Mouse (Mus musculus): ENCODE results near the gene Slc29a1. TPM values are rescaled to one million over a fixed set of nuclear protein-coding genes. Genes with fewer than 3 reads are reported as not detected.
"Not testable (repeated sequence)": the region's sequence is repeated elsewhere in the genome, so short reads cannot be mapped to it uniquely, and the experiment has no call there.

Gene Slc29a1
- total RNA-seq (2018; cell fraction: chromatin; rRNA removed) = 100 to 1,000 TPM in 1 of 26 experiments, 10 to 100 TPM in 25; 14.6 to 121 (median 42.6) TPM
- 10 to 100 TPM; 33.8 to 79.3 (median 46.1) TPM for total RNA-seq (2018; cell fraction: cytosol; rRNA removed)
- 100 to 1,000 TPM in 2 of 26 experiments, 10 to 100 TPM in 24; 34.5 to 101 (median 54.4) TPM for total RNA-seq (2018; cell fraction: nucleus; rRNA removed)
- polyA plus RNA-seq (2018) = 69.7 to 95.8 TPM (median 74.1 TPM) in 3 replicates

GRCm38 (mm10) chr17:45599446-45600242, at the start of gene Slc29a1:
Gene Slc29a1 (minus strand): TSS chr17:45599606.
- 0 out of 2 replicates have a peak within 1 kb of the TSS, but pooled peaks have one; percentile 27 for H3K27ac ChIP-seq

DNA sequence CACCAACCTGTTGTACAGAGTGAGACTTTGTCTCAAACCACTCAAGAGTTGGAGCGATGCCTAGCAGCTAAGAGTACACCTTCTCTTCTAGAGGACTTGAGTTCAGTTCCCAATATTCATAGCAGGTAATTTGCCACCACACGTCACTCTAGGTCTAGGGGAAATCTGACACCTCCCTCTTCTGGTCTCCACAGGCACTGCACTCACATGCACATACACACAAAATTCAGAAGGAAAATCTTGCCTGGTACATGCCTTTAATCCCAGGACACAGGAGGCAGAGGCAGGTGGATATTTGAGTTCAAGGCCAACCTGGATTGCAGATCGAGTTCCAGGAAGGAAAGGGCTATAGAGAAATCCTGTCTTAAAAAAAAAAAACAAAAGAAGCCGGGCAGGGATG, 44.8 kb upstream of the Slc29a1 start:
- no peak overlapping the region for H3K4me3 ChIP-seq (ENCODE audit: inconsistent target)
- no peaks in the 10 kb centered on the region for H3K36me3 ChIP-seq (ENCODE audit: inconsistent target)
- no peaks in the 10 kb centered on the region for H3K79me2 ChIP-seq (ENCODE audit: inconsistent target)
- whole genome bisulfite sequencing (ENCODE audit: missing documents) = 94% methylated on average over 2 of the region's 4 CpGs
- no peak overlapping the region for H3K27ac ChIP-seq

More at GRCm38 (mm10) chr17:45599446-45600242, at the start of gene Slc29a1:
- Histone ChIP-seq H3K79me2 (ENCODE audit: inconsistent target) (no peaks in the 10 kb centered on the region; the same call in 1 of the 2 replicates), H3K4me3 (ENCODE audit: inconsistent target) (no peak within 1 kb of the TSS; the same call in 1 of the 2 replicates), H3K36me3 (ENCODE audit: inconsistent target) (no peaks in the 10 kb centered on the region)
- WGBS (ENCODE audit: missing documents) = 35% methylated on average over 32 of the region's 32 CpGs

DNA sequence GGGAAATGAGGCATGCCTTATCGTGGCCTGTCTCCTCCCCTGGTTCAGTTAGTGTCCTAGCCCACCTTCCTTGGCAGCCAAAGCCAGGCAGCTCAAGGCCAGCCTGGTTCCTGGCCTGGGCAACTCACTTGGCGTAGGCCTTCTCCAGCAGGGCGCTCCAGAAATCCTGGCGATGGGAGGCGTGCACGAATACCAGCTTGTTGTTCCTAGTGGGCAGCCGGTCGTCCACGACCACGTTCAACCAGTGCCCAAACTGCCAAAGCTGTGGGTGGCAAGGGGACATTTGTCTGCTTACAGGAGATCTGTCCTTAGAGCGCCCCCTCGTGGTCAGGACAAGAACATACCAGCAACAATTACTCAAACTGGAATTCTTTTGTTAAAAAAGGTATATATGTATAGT, 43.3 kb upstream of the Slc29a1 start:
- WGBS (ENCODE audit: missing documents) = 14% methylated on average over 11 of the region's 12 CpGs
- no peak overlapping the region for H3K27ac ChIP-seq
- H3K4me3 ChIP-seq (ENCODE audit: inconsistent target) = no peak overlapping the region
- H3K79me2 ChIP-seq (ENCODE audit: inconsistent target) = no peaks in the 10 kb centered on the region
- no peaks in the 10 kb centered on the region for H3K36me3 ChIP-seq (ENCODE audit: inconsistent target)

GRCm38 (mm10) chr17:45641981-45642380, 42.6 kb upstream of the Slc29a1 start:
- no peak overlapping the region for H3K27ac ChIP-seq
- H3K79me2 ChIP-seq (ENCODE audit: inconsistent target) = no peaks in the 10 kb centered on the region
- H3K4me3 ChIP-seq (ENCODE audit: inconsistent target) = no peak overlapping the region
- WGBS (ENCODE audit: missing documents) = 95% methylated on average over 8 of the region's 8 CpGs
- H3K36me3 ChIP-seq (ENCODE audit: inconsistent target) = no peaks in the 10 kb centered on the region

DNA sequence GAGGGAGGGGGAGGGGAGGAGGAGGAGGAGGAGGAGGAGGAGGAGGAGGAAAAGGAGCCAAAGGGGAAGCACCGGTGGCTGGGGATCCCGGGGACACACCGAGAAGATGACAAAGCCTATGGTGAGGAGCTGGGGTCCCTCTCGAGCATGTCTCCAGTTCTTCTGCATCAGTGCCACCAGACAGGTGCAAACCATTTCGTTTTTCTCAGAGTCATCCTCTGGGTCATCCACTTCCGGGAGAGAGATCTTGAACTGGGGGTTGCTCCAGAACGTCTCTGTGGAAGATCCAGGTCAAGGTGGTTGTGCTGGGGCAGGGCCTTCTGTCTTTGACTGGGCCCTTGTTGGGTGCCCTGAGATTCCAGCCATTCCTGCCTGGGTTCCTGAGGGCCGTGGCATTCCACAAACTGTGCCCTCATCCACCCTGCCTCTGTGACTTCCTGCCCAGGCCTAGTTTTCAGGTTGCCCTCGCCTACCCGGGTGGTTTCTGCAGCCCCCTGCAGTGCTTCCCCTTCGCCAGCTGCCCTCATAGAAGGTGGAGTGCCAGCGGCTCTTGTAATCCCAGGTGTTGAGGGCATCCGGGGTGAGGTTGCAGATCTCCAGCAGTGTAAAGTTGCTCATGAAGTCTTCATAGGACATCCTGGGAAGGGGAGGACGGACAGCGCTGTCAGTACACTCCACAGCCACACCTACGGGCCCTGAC, 39.3 kb upstream of the Slc29a1 start:
- Histone ChIP-seq H3K27ac (no peak overlapping the region), H3K79me2 (ENCODE audit: inconsistent target) (no peaks in the 10 kb centered on the region), H3K4me3 (ENCODE audit: inconsistent target) (no peak overlapping the region), H3K36me3 (ENCODE audit: inconsistent target) (no peaks in the 10 kb centered on the region)
- 74% methylated on average over 15 of the region's 16 CpGs for WGBS (ENCODE audit: missing documents)

GRCm38 (mm10) chr17:45634033-45634432, 34.6 kb upstream of the Slc29a1 start:
- WGBS (ENCODE audit: missing documents) = 78% methylated on average over 5 of the region's 5 CpGs

GRCm38 (mm10) chr17:45631940-45632339, 32.5 kb upstream of the Slc29a1 start:
- no peaks in the 10 kb centered on the region for H3K36me3 ChIP-seq (ENCODE audit: inconsistent target)
- H3K4me3 ChIP-seq (ENCODE audit: inconsistent target) = no peak overlapping the region
- WGBS (ENCODE audit: missing documents) = 81% methylated on average over 6 of the region's 6 CpGs
- no peaks in the 10 kb centered on the region for H3K79me2 ChIP-seq (ENCODE audit: inconsistent target)
- no peak overlapping the region for H3K27ac ChIP-seq

More at GRCm38 (mm10) chr17:45634033-45634432, 34.6 kb upstream of the Slc29a1 start:
- no peak overlapping the region for H3K4me3 ChIP-seq (ENCODE audit: inconsistent target)
- H3K36me3 ChIP-seq (ENCODE audit: inconsistent target) = no peaks in the 10 kb centered on the region
- no peaks in the 10 kb centered on the region for H3K79me2 ChIP-seq (ENCODE audit: inconsistent target)
- no peak overlapping the region for H3K27ac ChIP-seq

DNA sequence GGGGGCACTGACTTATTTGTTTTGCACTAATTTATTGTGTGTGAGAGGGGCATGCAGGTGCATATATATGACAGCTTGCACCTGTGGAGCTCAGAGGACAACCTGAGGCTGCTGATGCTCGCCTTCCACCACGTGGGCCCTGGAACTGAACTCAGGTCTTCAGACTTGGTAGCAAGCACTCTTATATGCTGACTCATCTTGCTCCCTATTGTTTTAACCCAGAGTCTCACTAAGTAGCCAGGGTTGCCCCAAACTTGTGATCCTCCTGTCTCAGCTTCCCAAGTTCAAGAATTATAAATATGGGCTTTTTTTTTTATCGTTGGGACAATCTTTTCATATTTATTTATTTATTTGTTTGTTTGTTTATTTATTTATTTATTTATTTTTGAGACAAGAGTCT, 31.6 kb upstream of the Slc29a1 start:
- H3K4me3 ChIP-seq (ENCODE audit: inconsistent target) = no peak overlapping the region
- 81% methylated on average over 3 of the region's 3 CpGs for WGBS (ENCODE audit: missing documents)
- no peaks in the 10 kb centered on the region for H3K79me2 ChIP-seq (ENCODE audit: inconsistent target)
- no peaks in the 10 kb centered on the region for H3K36me3 ChIP-seq (ENCODE audit: inconsistent target)
- no peak overlapping the region for H3K27ac ChIP-seq

- WGBS (ENCODE audit: missing documents) = 9% methylated on average over 34 of the region's 34 CpGs
- Histone ChIP-seq H3K4me3 (ENCODE audit: inconsistent target) (no peak overlapping the region), H3K27ac (no peak overlapping the region), H3K36me3 (ENCODE audit: inconsistent target) (no peaks in the 10 kb centered on the region), H3K79me2 (ENCODE audit: inconsistent target) (no peaks in the 10 kb centered on the region)
Observed at GRCm38 (mm10) chr17:45629861-45630694, 30.7 kb upstream of the Slc29a1 start.

DNA sequence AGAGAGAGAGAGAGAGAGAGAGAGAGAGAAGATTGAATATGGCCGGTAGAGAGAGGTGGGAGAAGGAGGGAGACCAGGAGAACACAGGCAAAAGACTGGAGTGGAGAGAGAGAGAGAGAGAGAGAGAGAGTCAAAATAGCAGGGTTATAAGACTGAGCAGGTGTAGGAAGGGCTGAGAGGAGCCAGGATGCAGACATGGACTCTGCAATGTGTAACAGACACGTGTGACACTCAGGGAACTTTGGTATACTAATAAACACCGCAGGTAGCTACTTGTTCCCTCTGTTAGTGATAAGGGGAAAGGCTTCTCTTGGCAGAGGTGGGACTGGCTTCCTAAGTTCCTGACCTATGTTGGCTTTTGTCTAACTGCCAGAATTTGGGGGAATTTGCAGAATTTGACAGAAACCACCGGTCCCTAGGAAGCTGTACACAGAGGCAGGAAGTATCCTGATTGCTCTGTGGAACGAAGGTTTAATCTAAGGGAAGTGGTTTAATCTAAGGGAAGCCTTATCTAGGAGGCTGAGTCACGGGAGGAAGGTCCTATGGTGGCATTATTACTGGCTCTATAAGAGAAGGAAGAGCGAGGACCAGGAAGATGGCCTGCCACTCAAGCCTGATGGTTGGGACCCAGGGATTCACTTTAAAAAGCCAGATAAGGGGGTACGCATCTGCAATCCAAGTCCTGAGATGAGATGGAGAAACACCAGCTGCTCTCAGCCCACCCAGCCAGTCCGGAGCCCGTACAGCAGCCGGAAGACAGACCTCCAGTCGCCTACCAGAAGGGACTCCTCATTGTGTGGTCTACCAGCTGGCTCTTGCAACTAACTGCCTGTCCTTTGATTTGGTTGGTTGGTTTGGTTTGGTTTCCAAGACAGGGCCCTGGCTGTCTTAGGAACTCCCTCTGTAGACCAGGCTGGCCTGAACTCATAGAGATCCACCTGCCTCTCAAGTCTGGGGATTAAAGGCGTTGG, 29.8 kb upstream of the Slc29a1 start:
- no peak overlapping the region for H3K27ac ChIP-seq
- WGBS (ENCODE audit: missing documents) = 60% methylated on average over 13 of the region's 13 CpGs

GRCm38 (mm10) chr17:45628160-45628559, 28.8 kb upstream of the Slc29a1 start:
- Histone ChIP-seq H3K27ac (no peak overlapping the region), H3K79me2 (ENCODE audit: inconsistent target) (no peaks in the 10 kb centered on the region), H3K4me3 (ENCODE audit: inconsistent target) (no peak overlapping the region), H3K36me3 (ENCODE audit: inconsistent target) (no peaks in the 10 kb centered on the region)
- 83% methylated on average over 3 of the region's 3 CpGs for WGBS (ENCODE audit: missing documents)

More for the DNA sequence above, 29.8 kb upstream of the Slc29a1 start:
- Histone ChIP-seq H3K4me3 (ENCODE audit: inconsistent target) (no peak overlapping the region), H3K79me2 (ENCODE audit: inconsistent target) (no peaks in the 10 kb centered on the region), H3K36me3 (ENCODE audit: inconsistent target) (no peaks in the 10 kb centered on the region)

DNA sequence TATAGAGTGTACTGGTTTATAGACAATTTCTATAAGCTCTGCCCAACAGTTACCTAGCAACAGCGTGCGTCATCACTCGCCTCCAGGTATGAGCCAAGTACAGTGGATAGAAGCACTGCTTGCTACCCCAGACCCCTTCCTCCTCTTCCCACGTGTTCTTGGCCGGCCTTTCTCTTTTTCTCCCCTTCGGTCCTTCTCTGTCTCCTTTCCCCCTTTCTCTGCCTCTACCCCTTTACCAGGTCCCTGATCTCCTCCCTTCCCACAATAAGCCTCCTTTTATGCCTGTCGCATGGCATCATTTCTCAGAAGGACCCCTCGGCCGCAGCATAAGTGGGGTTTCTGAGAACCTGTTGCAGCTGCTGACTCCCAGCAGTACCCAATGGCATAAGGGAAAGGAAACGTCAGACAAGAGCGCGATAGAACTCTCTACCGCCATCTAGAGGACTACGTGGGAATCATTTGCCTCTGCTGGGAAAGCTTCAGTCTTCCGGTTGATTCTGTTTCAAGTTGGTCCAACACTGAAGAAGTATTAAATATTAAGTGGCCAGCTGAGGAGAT, 27.2 kb upstream of the Slc29a1 start:
- Histone ChIP-seq H3K79me2 (ENCODE audit: inconsistent target) (no peaks in the 10 kb centered on the region), H3K36me3 (ENCODE audit: inconsistent target) (no peaks in the 10 kb centered on the region), H3K4me3 (ENCODE audit: inconsistent target) (no peak overlapping the region), H3K27ac (no peak overlapping the region)
- 24% methylated on average over 15 of the region's 15 CpGs for WGBS (ENCODE audit: missing documents)

GRCm38 (mm10) chr17:45623425-45623824, 24.0 kb upstream of the Slc29a1 start:
- H3K27ac ChIP-seq; H3K36me3 ChIP-seq (ENCODE audit: inconsistent target); H3K4me3 ChIP-seq (ENCODE audit: inconsistent target); H3K79me2 ChIP-seq (ENCODE audit: inconsistent target): not testable (repeated sequence)
- 87% methylated on average over 6 of the region's 8 CpGs for WGBS (ENCODE audit: missing documents)
